Mouse (Mus musculus) splenic B cell, adult 2 months (primary cell): ENCODE results near the gene Pgm3.

Experiments
- DNase-seq: peaks from one replicate; pipeline ENCODE4 v3.0.0-alpha.2; 2011; ENCODE audit warnings: low read depth, low spot score
- H3K27me3 ChIP-seq: 2 replicates; pipeline ENCODE4 v1.6.1; 2012; ENCODE audit warnings: mild to moderate bottlenecking, low read length, moderate library complexity, mixed read lengths; ENCODE audit not compliant: control insufficient read depth, poor library complexity, insufficient read depth, severe bottlenecking
- H3K36me3 ChIP-seq: 2 replicates; pipeline ENCODE4 v1.6.1; 2012; ENCODE audit warnings: mild to moderate bottlenecking, low read length, moderate library complexity, mixed read lengths; ENCODE audit not compliant: control insufficient read depth, poor library complexity, insufficient read depth, severe bottlenecking

Pgm3 gene

DNA sequence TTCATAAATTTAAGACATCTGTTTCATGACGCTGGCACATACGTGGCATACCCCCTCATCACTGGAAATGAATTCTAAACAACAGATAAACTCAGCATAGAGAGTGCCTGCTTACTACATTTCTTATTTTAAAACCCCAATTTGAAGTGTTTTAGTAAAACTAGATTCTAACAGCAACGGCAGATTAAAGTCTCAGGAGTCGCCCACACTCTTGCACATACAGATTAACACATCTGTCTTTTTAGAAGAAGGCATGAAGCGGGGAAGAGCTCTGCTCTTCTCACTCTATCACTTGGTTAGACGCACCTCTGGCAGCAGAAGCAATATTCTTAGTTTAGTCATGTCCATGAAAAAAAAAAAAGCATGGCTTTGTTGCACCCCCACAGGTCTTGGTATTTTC is 3.5 kb upstream of the Pgm3 start:
- no peak for DNase-seq
- Histone ChIP-seq H3K27me3 (no peaks in the 10 kb centered on the region), H3K36me3 (no peaks in the 10 kb centered on the region)

- Histone ChIP-seq H3K27me3 (no peaks in the 10 kb centered on the region), H3K36me3 (no peaks in the 10 kb centered on the region; the same call in 1 of the 2 replicates)
- DNase-seq = no peak
These were observed 2.1 kb upstream of the Pgm3 start for GRCm38 (mm10) chr9:86573616-86574303.

DNA sequence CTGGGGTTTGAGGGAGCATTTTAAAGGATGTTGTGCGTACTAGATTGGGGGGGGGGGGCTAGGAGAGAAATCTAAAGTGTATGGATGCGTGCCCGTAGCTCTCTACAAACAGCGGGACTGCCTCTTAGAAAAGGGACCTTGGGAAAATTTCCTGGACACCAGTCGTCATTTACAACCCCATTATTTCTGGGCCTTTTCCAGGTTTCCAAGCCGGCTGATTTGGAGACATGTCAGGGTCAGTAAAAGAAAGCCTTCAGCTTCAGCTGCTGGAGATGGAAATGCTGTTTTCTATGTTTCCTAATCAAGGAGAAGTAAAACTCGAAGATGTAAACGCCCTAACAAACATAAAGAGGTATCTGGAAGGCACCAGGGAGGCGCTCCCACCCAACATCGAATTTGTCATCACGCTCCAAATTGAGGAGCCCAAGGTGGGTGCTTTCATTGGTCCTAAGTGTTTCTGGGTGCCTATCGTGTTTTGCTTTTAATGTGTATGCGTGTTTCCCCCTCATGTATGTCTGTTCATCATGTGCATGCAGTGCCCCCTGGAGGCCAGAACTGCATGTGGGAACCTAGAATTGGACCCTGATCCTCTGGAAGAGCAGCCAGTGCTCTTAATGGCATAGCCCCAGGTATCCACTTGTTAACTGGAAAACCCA is 1.1 kb upstream of the Pgm3 start:
- Histone ChIP-seq H3K27me3 (no peaks in the 10 kb centered on the region), H3K36me3 (no peaks in the 10 kb centered on the region; the same call in 1 of the 2 replicates)
- DNase-seq = peak; percentile 89

DNA sequence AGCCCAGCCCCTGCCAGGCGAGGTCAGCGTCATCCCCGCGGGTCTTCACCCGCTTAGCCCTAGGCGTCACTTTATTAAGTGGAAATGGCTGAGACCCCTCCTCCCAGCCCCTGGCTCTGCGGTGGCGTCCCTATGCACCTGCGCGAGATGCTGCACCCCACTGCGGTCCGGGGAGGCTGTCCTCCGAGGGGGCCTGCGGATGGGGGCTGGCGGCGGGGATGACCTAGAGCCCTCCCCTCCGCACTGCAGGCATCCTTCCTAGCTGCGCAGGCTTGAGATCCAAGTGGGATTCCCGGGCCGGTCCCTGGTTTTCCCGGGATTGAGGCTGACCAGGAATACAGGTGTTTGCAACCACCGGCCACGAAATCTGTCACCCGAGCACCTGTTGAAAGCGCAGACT is 554 bp upstream of the Pgm3 start:
- H3K36me3 ChIP-seq = no peaks in the 10 kb centered on the region; the same call in 1 of the 2 replicates
- H3K27me3 ChIP-seq = no peaks in the 10 kb centered on the region
- no peak for DNase-seq

DNA sequence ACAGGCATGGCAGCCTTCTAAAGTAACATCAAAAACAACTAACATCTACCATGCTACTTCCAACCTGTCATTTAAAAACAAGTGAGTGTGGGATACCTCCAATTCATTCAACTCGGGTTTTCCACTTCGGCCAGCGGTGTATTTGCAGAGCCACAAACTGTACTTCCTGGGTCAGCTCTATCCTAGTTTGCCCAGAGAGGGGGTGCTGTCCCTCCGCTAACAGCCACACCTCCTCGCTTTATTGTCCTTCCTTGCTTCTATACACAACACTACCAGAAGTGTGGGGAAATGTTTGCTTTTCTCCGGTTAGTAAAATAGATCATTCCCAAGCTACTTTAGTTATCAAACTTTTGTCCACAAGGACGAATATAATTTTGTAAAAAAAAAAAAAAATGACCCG is 696 bp downstream of the Pgm3 start:
- no peak for DNase-seq
- H3K36me3 ChIP-seq = no peaks in the 10 kb centered on the region; the same call in 1 of the 2 replicates

GRCm38 (mm10) chr9:86570261-86570890 is 1.3 kb downstream of the Pgm3 start:
- no peak for DNase-seq
- Histone ChIP-seq H3K27me3 (no peaks in the 10 kb centered on the region), H3K36me3 (no peaks in the 10 kb centered on the region; the same call in 1 of the 2 replicates)

More for the DNA sequence above, 696 bp downstream of the Pgm3 start:
- H3K27me3 ChIP-seq = no peaks in the 10 kb centered on the region

DNA sequence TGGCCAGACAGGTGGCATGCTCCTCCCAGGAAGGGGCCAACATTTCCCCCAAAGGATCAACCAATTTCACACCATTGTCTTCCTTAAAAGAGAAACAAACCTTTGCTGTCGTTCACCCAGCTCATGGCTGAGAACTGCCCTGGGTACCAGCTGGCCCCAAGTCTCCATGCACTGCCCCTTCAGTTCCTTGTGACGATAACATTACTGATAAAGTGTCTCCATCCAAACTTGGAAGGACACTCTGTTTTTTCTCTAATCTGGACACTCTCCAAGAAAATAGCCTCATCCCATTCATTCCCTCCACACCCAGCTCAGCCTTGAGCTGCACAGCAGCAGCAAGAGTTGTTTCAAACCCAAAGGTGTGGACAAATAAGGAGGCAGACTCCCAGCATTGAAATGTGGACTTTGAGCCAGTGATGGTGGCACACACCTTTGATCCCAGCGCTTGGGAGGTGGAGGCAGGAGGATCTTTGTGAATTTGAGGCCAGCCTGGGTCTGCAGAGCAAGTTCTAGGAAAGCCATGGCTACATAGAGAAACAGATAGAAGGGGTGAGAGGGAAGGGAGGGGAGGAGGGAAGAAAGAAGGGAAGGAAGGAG is 2.2 kb downstream of the Pgm3 start:
- Histone ChIP-seq H3K27me3 (no peaks in the 10 kb centered on the region), H3K36me3 (no peaks in the 10 kb centered on the region; the same call in 1 of the 2 replicates)
- no peak for DNase-seq

GRCm38 (mm10) chr9:86560543-86560942 is 11.1 kb downstream of the Pgm3 start:
- no peaks in the 10 kb centered on the region for H3K27me3 ChIP-seq
- DNase-seq = no peak

DNA sequence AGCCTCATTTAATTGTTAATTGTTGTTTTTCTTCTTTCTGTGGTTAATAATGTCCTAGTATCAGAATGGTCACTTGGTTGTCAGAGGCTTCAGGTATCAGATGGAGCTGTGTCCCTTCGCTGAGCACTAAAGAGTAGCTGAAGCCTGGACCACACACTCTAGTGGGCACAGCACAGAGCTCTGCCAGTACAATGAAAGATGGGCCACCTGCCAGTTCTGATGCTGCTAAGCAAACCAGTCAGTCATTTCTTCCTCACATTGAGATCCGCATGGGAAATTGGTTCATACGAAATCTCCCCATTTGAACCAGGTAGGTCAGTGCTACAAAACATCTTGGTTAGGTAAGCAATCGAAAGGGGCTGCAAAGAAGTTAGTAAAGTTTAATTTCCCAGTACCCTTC is 17.0 kb downstream of the Pgm3 start:
- Histone ChIP-seq H3K36me3 (peaks cover 11% of the 10 kb centered on the region), H3K27me3 (no peaks in the 10 kb centered on the region)
- DNase-seq = no peak

More at GRCm38 (mm10) chr9:86560543-86560942, 11.1 kb downstream of the Pgm3 start:
- H3K36me3 ChIP-seq = 0 out of 2 replicates have a peak, but pooled peaks cover 2% of the 10 kb centered on the region

GRCm38 (mm10) chr9:86553886-86554285 is 17.8 kb downstream of the Pgm3 start:
- no peaks in the 10 kb centered on the region for H3K27me3 ChIP-seq
- H3K36me3 ChIP-seq = peaks cover 11% of the 10 kb centered on the region
- no peak for DNase-seq

DNA sequence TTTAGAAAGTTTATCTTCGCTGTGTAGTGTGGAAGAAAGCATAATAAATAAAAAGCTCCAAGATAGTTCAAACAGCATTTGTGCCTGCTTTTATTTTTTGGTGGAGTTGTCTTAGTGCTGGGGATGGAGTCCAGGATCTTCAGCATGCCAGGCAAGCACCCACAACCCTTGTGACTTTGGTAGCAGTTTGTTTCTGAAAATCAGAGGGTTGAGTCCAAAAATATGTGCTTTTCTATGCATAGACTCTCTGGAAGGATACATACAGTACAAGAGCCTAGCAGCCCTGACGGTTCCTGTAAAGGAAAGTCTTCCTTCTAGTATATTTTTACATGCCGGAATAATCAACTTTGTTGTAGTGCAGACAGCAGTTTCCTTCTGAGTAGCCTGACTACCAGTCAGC is 20.9 kb downstream of the Pgm3 start:
- peaks cover 8% of the 10 kb centered on the region for H3K36me3 ChIP-seq
- no peaks in the 10 kb centered on the region for H3K27me3 ChIP-seq
- DNase-seq = no peak

GRCm38 (mm10) chr9:86549637-86550162 is 21.9 kb downstream of the Pgm3 start:
- no peaks in the 10 kb centered on the region for H3K27me3 ChIP-seq
- DNase-seq = no peak
- peaks cover 8% of the 10 kb centered on the region for H3K36me3 ChIP-seq

GRCm38 (mm10) chr9:86544559-86544958 is 27.1 kb downstream of the Pgm3 start:
- no peak for DNase-seq

GRCm38 (mm10) chr9:86543451-86543850 is 28.2 kb downstream of the Pgm3 start:
- DNase-seq = no peak
- no peaks in the 10 kb centered on the region for H3K27me3 ChIP-seq
- peaks cover 8% of the 10 kb centered on the region for H3K36me3 ChIP-seq

More at GRCm38 (mm10) chr9:86544559-86544958, 27.1 kb downstream of the Pgm3 start:
- H3K36me3 ChIP-seq = peaks cover 8% of the 10 kb centered on the region
- H3K27me3 ChIP-seq = no peaks in the 10 kb centered on the region
